ENCODE assay signal across 21 mouse cellular contexts in genomic region chrX:18838668-18839067, GRCm38 (mm10).
DNase-seq lines count a peak whose midpoint lies in the region; TF ChIP-seq lines count a peak whose summit lies in the region.
"Had no signal": no experiment of that assay in that cellular context is flagged by ENCODE, and none has a peak within 500 bp of the region (broad histone marks: within the 10 kb centered on the region; RNA-seq: fewer than 3 reads in every experiment).

No protein-coding gene starts in this region.

- DNase-seq in layer of hippocampus, adult 2 months (ENCODE audit: low spot score in 2 of 2): peak in 1 of 2 experiments; percentile 2
- no peak for DNase-seq in layer of hippocampus, postnatal 14 days (ENCODE audit: low spot score in 2 of 2)
- peak; percentile 7 for DNase-seq in right cerebral cortex, adult 18-20 months
- no peak for DNase-seq in right cerebral cortex, postnatal 4 days
- no peak for DNase-seq in testis, postnatal 10 days (ENCODE audit: low spot score)
- no peak for DNase-seq in kidney, adult 11 months
- DNase-seq: adrenal gland, adult 2 months; adrenal gland, postnatal 10 days; adrenal gland, postnatal 25 days; cerebellum, adult 11-12 months; cerebellum, adult 2 months; cerebellum, adult 9-10 months; cerebellum, postnatal 10 days; cerebellum, postnatal 25 days; embryo, embryonic 11 days had no signal

- 0 out of 2 replicates have a peak overlapping the region, but pooled peaks have one; percentile 28 for H3K27ac ChIP-seq in layer of hippocampus, adult 2 months
- H3K27ac ChIP-seq in cortical plate, adult 2 months (ENCODE audit: insufficient read depth, low read length): peak overlapping the region; percentile 50; the same call in 1 of the 2 replicates
- H3K27ac ChIP-seq: embryonic facial prominence, embryonic 13.5 days; embryonic facial prominence, embryonic 15.5 days; forebrain, embryonic 10.5 days; forebrain, embryonic 12.5 days had no signal

- no peak overlapping the region for H3K4me3 ChIP-seq in layer of hippocampus, adult 2 months
- H3K4me3 ChIP-seq in cortical plate, adult 2 months (ENCODE audit: insufficient read depth, low read length): no peak overlapping the region
- H3K4me3 ChIP-seq: embryonic facial prominence, embryonic 13.5 days; embryonic facial prominence, embryonic 15.5 days; erythroblast, embryonic 14.5 days; forebrain, embryonic 10.5 days; forebrain, embryonic 12.5 days had no signal

- no peaks in the 10 kb centered on the region for H3K4me1 ChIP-seq in cortical plate, adult 2 months (ENCODE audit: control insufficient read depth, insufficient read depth, low read length)
- H3K4me1 ChIP-seq: embryonic facial prominence, embryonic 13.5 days; embryonic facial prominence, embryonic 15.5 days; forebrain, embryonic 10.5 days; forebrain, embryonic 12.5 days had no signal

- TF ChIP-seq CTCF in layer of hippocampus, adult 2 months (conservative IDR thresholded peaks at IDR 0.05): no peak
- TF ChIP-seq CTCF in cortical plate, adult 2 months (IDR thresholded peaks at IDR 0.05; ENCODE audit: extremely low read depth, insufficient read depth, low read length): no peak

- no peak for TF ChIP-seq POLR2A in cortical plate, adult 2 months (IDR thresholded peaks at IDR 0.05; ENCODE audit: extremely low read depth, insufficient read depth, low read length)
